Mouse (Mus musculus) layer of hippocampus, adult 6 months (tissue): Measurements from ENCODE around the gene Tyr. TPM values are rescaled to one million over a fixed set of nuclear protein-coding genes. Genes with fewer than 3 reads are reported as not detected.

Source experiments
- long read RNA-seq, 2 experiments: library from polyadenylated mRNA; unstranded; transcript quantifications; one replicate each; pipeline ENCODE4 v2.0.0; 2019 to 2020
- polyA plus RNA-seq: library from polyadenylated mRNA; unstranded; fragments of <200 nt; fragmentation: Nextera tagmentation; gene quantifications from 2 replicates; pipeline ENCODE4 v1.2.3, GENCODE M21; 2021

Gene Tyr
- 0.03 and 0.05 TPM in 2 replicates for polyA plus RNA-seq
- long read RNA-seq, experiment 1, result 0 reads
- long read RNA-seq, experiment 2, partial matches to known transcripts, result 0 of 1 reads
- long read RNA-seq, experiment 2, other reads (novel, unspliced or antisense), result 1 of 1 reads

DNA sequence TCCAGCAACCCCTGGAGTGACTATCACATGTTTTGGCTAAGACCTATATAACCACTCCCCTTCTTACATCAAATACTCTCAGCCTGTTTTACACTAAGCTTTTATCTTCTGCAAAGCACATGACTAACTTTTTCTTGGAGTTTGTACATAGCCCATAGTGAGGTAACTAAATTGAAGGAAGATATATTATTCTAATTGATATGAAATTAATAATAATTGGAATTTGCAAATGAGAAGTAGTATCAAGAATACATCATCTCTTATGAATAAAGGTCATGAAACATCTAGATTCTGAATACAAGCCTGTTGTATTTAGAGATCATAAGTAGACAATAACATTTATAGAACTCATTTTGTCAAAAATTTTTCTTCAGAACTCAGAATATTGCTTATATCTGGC lies at the start of gene Tyr:
Gene Tyr, minus strand, starts transcription at position 101 of the 400 bp plus-strand sequence.

Other genes starting within 250 kb of the Tyr start
- gene Nox4, start 247.4 kb downstream of the Tyr start, polyA plus RNA-seq, result 0.09 and 0.15 TPM in 2 replicates
- 93.6 and 106 TPM in 2 replicates for gene Grm5, start 90.7 kb upstream of the Tyr start, polyA plus RNA-seq